Mouse (Mus musculus): ENCODE measurements around the gene Uggt2.

DNA sequence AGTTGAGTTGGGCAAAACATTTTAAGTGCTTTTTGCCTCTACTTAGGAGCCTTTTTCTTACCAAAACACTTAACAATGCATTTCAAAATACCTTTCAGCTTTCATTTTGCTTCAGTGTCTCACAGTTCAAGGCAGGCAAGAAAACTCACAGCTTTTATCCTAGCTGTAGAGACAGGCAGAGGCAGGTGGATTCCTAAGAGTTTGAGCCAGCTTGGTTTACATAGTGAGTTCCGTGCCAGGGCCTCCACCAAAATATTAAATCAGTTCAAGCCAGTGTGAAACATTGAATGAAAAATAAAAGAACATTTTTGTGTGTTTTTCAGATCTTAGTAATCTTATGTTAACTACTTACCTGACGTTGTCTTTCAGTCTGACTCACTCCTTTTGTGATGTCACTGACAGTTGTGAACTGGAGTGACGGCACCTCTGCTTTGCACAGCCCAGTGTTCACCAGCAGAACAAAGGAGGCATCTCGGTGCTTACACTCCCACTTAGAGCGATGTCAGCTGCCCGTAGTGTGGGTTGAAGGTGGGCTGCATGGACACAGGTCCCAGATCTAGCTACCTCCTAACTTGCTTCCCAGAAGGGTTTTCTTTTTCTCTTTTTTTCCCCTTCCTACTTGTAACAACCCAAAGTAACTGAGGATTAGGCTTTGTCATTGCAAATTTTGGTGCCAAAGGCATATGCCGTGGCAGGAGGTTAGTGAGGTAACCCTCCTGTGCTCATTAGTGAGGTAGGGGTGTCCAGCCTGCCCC is 119.5 kb downstream of the Uggt2 start:
- no peak for TF ChIP-seq CTCF (IDR thresholded peaks at IDR 0.05; ENCODE audit: low read depth)
- no peak for TF ChIP-seq EP300 (IDR thresholded peaks at IDR 0.05; ENCODE audit: low read depth)
